Mouse (Mus musculus) kidney, embryonic 14.5 days (tissue): ENCODE measurements around the gene Plxnd1. TPM values are rescaled to one million over a fixed set of nuclear protein-coding genes. Genes with fewer than 3 reads are reported as not detected.

Experiments
- ATAC-seq: fragments of 200-750 bp; cut with Nextera tagmentation; 2 replicates; pipeline ENCODE4 v1.8.0; 2017; ENCODE audit warnings: moderate number of reproducible peaks, mild to moderate bottlenecking, moderate TSS enrichment, moderate library complexity; ENCODE audit not compliant: low FRiP score, low TSS enrichment
- H3K27ac ChIP-seq: fragments of 300-500 bp; sonication (generic); 2 replicates; pipeline ENCODE4 v1.5.1; 2014; ENCODE audit warnings: low read depth, mild to moderate bottlenecking, low read length, moderate library complexity, mixed read lengths
- H3K27me3 ChIP-seq: fragments of 300-500 bp; sonication (generic); 2 replicates; pipeline ENCODE4 v1.6.1; 2014; ENCODE audit warnings: mild to moderate bottlenecking, low read length; ENCODE audit not compliant: control insufficient read depth, insufficient read depth
- H3K36me3 ChIP-seq: fragments of 300-500 bp; sonication (generic); 2 replicates; pipeline ENCODE4 v1.6.1; 2014; ENCODE audit warnings: low read length, mixed read lengths; ENCODE audit not compliant: control insufficient read depth, insufficient read depth
- H3K4me1 ChIP-seq: fragments of 300-500 bp; sonication (generic); 2 replicates; pipeline ENCODE4 v1.6.1; 2014; ENCODE audit warnings: low read length, mixed read lengths; ENCODE audit not compliant: control insufficient read depth, insufficient read depth
- H3K4me2 ChIP-seq: fragments of 300-500 bp; sonication (generic); replicated peaks from 2 replicates; pipeline ENCODE4 v1.6.1; 2014; ENCODE audit warnings: low read depth, mild to moderate bottlenecking, low read length
- H3K4me3 ChIP-seq: fragments of 300-500 bp; sonication (generic); 2 replicates; pipeline ENCODE4 v1.5.1; 2014; ENCODE audit warnings: mild to moderate bottlenecking, low read length
- H3K9ac ChIP-seq: fragments of 300-500 bp; sonication (generic); 2 replicates; pipeline ENCODE4 v1.6.1; 2014; ENCODE audit warnings: low read depth, mild to moderate bottlenecking, low read length, moderate library complexity
- H3K9me3 ChIP-seq: fragments of 300-500 bp; sonication (generic); 2 replicates; pipeline ENCODE4 v1.6.1; 2016; ENCODE audit warnings: low read length; ENCODE audit not compliant: control insufficient read depth
- WGBS: fragments of 180-500 bp; shearing (Covaris S2); extraction: QIAGEN DNeasy Blood & Tissue Kit; methylation state at CpG from one replicate; pipeline ENCODE4 v1.1.7; 2014; 5-methylcytosine and 5-hydroxymethylcytosine counted together
- polyA plus RNA-seq: library from polyadenylated mRNA; unstranded; fragments of >200 nt; fragmentation: Nextera tagmentation; extraction: Ambion mirVana; gene quantifications from 2 replicates; pipeline ENCODE4 v1.2.1, GENCODE M21; 2014

The Plxnd1 gene
- polyA plus RNA-seq, 1 experiment from 2014 or later = 62.7 TPM

DNA sequence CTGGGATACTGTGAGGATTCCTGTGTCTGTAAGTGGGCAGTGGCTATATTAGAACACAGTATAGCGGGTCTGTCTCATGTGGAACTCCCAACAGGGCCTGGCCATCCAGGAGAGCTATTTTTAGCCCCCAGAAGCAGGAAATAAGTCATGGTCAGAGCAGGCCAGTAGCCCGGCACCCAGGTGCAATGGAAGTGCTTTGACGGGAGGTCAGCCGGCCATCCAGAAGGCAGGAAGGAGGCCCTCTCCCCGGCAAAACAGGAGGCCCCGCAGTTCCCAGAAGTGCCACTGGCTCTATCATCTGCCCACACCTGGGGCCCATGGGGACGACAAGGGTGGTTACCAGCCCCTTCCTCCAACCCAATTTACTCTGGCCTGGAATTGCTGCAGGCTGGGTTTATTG is 9.3 kb upstream of the Plxnd1 start:
- 21% methylated on average over 7 of the region's 7 CpGs for WGBS
- Histone ChIP-seq H3K36me3 (no peaks in the 10 kb centered on the region), H3K9me3 (no peaks in the 10 kb centered on the region), H3K4me3 (no peak overlapping the region), H3K9ac (peak overlapping the region; percentile 18; the same call in 1 of the 2 replicates), H3K27me3 (no peaks in the 10 kb centered on the region), H3K4me2 (no peak overlapping the region), H3K27ac (peak overlapping the region; percentile 52; the same call in 1 of the 2 replicates), H3K4me1 (peaks cover 25% of the 10 kb centered on the region)
- ATAC-seq = no peak

DNA sequence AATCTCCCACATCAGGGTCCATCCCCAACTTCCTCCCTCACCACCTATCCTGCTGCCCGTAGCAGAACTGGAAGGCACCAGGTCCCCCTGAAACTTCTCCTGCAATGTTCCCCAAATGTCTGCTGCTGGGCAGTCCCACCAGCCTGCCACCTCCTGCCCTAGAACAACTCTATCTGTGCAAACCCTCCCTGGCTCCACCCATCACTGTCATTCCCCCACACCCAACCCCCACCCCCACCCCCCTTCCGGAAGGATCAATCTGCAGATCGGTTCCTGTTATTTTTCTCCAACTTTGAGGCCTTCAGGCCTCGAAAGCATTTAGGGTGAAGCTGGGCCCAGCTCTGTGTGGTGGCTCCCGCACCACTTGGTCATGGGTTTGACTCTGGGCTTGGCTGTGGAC is 8.7 kb upstream of the Plxnd1 start:
- H3K4me1 ChIP-seq = peaks cover 30% of the 10 kb centered on the region
- 75% methylated on average over 5 of the region's 5 CpGs for WGBS
- no peaks in the 10 kb centered on the region for H3K36me3 ChIP-seq
- H3K27me3 ChIP-seq = no peaks in the 10 kb centered on the region
- no peak overlapping the region for H3K9ac ChIP-seq
- H3K4me2 ChIP-seq = no peak overlapping the region
- no peak for ATAC-seq
- no peak overlapping the region for H3K4me3 ChIP-seq
- peak overlapping the region; percentile 52; the same call in 1 of the 2 replicates for H3K27ac ChIP-seq
- no peaks in the 10 kb centered on the region for H3K9me3 ChIP-seq

DNA sequence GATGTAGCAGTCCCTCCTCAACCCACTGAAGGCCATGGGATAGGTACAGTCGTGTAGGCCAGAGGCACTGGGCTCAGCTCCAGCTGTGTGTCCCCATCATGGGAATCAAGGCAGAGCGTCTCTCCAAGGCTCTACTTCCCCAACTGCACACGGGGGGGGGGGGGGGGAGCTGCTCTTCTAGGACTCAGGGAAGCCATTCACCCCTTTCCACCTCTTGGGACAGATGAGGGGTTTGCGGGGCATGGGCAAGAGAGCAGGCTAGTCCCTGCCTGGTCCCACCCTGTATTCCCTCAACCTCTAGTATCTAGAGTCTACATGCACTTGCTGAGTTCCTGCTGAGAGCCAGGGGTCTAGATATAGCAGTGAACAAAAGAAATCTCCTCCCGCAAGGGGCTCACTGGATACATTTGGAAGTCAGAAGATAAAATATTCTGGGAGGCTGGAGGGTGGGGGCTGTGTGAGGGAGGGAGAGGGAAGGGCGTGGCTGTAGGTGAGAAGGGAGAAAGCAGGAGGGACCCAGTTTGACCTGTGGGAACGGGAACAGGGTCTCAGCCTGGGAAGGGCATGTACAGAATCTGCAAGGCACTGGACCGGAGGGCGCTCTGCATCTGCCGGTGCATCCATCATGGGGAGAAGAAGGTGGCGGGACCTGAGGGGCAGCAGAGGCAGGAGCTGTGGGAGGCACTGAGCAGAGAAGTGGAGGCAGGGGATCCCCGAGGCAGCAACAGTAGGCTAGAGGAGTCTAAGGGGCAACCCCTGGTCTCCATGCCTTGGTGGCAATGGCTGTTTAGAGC is 7.7 kb upstream of the Plxnd1 start:
- Histone ChIP-seq H3K27ac (peak overlapping the region; percentile 13; the same call in 1 of the 2 replicates), H3K9me3 (no peaks in the 10 kb centered on the region), H3K4me3 (no peak overlapping the region), H3K9ac (no peak overlapping the region), H3K36me3 (no peaks in the 10 kb centered on the region), H3K27me3 (no peaks in the 10 kb centered on the region), H3K4me1 (peaks cover 40% of the 10 kb centered on the region), H3K4me2 (no peak overlapping the region)
- 72% methylated on average over 12 of the region's 12 CpGs for WGBS
- ATAC-seq = no peak

DNA sequence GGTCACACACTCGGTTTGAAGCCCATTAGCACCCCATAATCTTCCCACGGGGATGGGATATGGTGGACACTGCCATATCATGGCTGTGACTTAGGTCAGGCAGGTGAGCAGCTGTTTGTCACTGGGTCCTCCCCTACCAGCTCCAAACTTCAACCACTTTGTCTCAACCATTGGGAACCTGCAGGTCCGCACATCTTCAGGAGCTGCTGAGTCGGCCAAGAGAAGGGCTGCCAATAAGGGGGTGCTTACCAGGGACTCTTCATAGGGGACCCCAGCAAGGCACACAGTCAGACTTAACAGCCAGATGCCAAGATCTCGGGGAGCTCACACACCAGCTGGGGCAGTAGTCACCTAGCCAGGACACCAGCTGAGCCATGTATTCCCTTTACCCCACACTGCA is 6.0 kb upstream of the Plxnd1 start:
- Histone ChIP-seq H3K9ac (no peak overlapping the region), H3K4me2 (no peak overlapping the region), H3K4me1 (peaks cover 37% of the 10 kb centered on the region), H3K27ac (no peak overlapping the region), H3K27me3 (no peaks in the 10 kb centered on the region), H3K9me3 (no peaks in the 10 kb centered on the region), H3K36me3 (no peaks in the 10 kb centered on the region), H3K4me3 (no peak overlapping the region)
- 89% methylated on average over 5 of the region's 5 CpGs for WGBS
- ATAC-seq = no peak

DNA sequence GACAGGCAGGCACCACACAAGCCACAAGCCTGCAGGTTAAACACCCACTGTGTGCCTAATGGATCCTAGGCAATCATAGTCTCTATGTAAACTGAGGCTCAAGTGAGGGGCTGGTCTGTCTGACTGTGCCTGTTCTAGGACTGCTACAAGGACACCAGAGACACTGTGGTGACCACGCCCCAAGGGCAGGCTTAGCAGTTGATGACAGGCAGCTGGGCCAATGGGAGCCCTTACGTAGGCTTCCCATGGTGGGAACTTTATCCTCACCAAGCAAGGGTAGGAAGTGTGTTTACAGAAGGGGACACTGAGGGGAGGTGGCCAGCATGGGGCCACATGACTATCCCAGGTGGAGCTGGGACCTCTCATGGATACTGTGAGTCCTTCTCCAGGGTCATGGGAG is 4.4 kb upstream of the Plxnd1 start:
- Histone ChIP-seq H3K4me2 (no peak overlapping the region), H3K9me3 (no peaks in the 10 kb centered on the region), H3K4me1 (peaks cover 32% of the 10 kb centered on the region), H3K9ac (no peak overlapping the region), H3K36me3 (no peaks in the 10 kb centered on the region), H3K4me3 (no peak overlapping the region), H3K27ac (no peak overlapping the region), H3K27me3 (peaks cover under 1% of the 10 kb centered on the region; the same call in 1 of the 2 replicates)
- ATAC-seq = no peak
- 74% methylated on average over 2 of the region's 2 CpGs for WGBS

DNA sequence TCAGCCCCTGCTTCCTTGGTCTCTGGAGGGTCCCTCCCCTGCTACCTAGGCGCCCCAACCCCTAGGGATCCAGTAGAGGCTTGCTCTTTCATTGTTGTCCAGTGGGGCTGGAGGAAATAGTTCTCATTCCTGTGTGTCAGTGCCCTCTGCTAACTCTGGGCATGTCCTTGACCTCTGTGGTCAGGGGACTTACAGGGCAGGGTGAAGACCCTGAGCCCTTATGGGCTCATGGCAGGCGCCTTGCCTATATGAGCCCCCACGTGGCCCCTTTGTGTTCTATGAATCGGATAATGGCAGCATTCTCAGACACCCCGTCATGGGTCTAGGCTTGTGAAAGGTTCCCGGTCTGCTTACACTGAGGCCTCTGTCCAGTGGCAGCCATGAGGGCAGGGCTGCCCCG is 4.0 kb upstream of the Plxnd1 start:
- H3K36me3 ChIP-seq = no peaks in the 10 kb centered on the region
- 84% methylated on average over 7 of the region's 7 CpGs for WGBS
- no peaks in the 10 kb centered on the region for H3K9me3 ChIP-seq
- ATAC-seq = no peak
- no peak overlapping the region for H3K4me3 ChIP-seq
- H3K27ac ChIP-seq = peak overlapping the region; percentile 67; the same call in 1 of the 2 replicates
- H3K4me1 ChIP-seq = peaks cover 30% of the 10 kb centered on the region
- peaks cover 5% of the 10 kb centered on the region; the same call in 1 of the 2 replicates for H3K27me3 ChIP-seq
- H3K9ac ChIP-seq = no peak overlapping the region
- no peak overlapping the region for H3K4me2 ChIP-seq

DNA sequence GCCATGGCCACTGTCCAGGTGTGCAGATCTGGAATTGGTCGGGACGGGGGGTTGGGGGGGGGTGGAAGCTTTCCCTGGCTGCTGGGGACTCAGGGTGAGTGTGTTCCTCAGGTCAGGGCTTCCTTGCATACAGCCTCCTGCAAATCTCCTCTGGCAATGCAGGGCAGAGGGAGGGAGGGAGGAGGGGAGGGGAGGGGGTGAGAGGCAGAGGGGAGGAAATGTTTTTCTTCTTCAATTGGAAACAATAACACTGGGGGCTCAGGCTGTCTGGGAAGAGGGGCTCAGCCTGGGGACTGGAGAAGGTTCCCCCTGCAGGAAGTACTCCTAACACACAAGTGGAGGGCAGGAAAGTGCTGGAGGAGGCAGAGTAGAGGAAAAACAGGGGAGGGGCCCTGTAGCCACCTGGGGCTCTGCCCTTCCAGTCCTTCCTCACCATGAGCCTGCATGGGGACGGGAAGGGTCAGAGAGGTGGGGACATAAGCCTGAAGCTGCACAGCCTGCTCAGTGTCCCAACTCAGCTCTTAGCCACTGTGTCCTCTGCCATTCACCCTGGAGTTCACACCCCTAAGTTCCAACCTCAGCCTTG is 3.0 kb upstream of the Plxnd1 start:
- H3K27ac ChIP-seq = peak overlapping the region; percentile 94
- H3K4me1 ChIP-seq = peaks cover 38% of the 10 kb centered on the region

DNA sequence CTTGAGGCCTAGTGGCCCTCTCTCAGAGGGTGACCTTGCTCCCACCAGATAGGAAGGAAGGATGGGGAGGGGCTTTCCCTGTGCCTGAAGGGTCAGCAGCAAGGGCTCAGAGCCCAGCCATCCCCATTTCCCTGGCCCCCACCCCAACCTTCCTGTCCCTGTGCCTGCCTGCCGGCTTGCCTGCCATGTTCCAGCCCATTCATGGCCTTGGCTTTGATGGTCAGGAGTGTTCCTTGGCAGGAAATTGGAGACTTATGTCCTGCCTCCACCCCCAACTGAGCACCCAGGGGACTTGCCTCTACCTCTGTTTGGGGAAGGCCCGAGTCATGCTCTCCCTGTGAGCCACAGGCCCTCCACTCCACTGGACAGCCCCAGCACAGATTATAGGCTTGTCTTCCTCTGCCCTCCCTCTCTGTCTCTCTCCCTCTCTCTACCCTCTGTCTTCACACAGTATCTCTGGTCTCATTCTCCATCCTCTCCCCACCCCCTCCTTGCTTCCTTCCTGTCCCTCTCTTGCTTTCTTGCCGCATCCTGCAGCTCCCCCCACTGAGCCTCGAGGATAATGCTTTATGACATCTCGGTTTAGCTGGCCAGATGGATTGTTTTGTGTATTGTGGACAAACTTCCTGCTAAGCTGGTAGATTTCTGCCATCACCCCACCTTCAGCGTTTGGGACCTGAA is 1.5 kb upstream of the Plxnd1 start:
- H3K36me3 ChIP-seq = no peaks in the 10 kb centered on the region
- no peak overlapping the region for H3K9ac ChIP-seq
- peaks cover 53% of the 10 kb centered on the region for H3K4me1 ChIP-seq
- no peaks in the 10 kb centered on the region for H3K9me3 ChIP-seq
- H3K27ac ChIP-seq = peak overlapping the region; percentile 94
- H3K4me2 ChIP-seq = no peak overlapping the region; the same call in 1 of the 2 replicates
- H3K27me3 ChIP-seq = peaks cover 7% of the 10 kb centered on the region; the same call in 1 of the 2 replicates
- 28% methylated on average over 6 of the region's 6 CpGs for WGBS
- no peak; the same call in none of the 2 replicates for ATAC-seq
- no peak overlapping the region for H3K4me3 ChIP-seq

More for the DNA sequence above, 3.0 kb upstream of the Plxnd1 start:
- 9% methylated on average over 3 of the region's 3 CpGs for WGBS
- Histone ChIP-seq H3K4me2 (no peak overlapping the region), H3K9ac (no peak overlapping the region), H3K4me3 (no peak overlapping the region), H3K27me3 (peaks cover 7% of the 10 kb centered on the region; the same call in 1 of the 2 replicates), H3K36me3 (no peaks in the 10 kb centered on the region), H3K9me3 (no peaks in the 10 kb centered on the region)
- ATAC-seq = peak; percentile 6; the same call in 1 of the 2 replicates
